Mouse (Mus musculus) c-Kit-positive CD71-negative TER-119-negative erythroid progenitor cells, embryonic 14.5 days (primary cell): ENCODE results near the gene Nxn.

ENCODE experiments used
- DNase-seq: peaks from one replicate; pipeline ENCODE4 v3.0.0-alpha.2; 2013; ENCODE audit warnings: low read depth

Gene Nxn

DNA sequence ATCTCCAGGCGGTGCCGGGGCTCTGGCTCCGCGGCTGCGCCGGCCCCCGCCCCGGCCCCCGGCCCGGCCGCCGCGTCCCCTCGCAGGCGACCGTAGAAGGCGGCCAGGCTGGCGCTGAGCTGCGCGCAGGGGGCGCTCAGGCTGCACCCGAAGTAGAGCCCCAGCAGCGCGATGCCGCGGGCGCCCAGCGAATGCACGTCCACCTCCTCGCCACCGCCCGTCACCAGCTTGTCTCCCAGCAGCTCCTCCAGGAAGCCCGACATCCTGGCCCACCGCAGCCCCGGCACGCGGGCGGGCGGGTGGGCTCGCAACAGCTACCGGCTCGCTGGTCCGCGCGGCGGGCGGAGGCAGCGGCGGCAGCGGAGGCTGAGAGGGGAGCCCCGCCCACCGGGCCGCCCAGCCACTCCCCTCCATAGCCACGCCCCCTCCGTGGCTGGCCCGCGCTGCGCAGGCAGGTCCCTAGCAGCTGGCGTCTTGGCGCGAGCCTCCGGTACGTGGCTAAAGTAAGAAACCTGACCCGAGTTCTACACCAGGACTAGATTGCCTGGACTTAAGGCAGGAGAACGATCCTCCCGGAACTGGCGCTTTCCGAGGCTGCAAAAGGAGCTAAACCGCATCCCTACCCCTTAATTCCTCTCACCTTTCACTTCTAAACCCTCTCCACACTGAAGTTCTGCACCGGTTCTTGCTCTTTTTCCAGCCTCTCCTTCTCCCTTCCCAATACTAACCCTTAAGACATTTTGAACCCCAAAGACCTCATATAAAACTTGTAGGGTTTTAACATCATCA lies at the start of gene Nxn:
Gene Nxn, minus strand, starts transcription at position 343 of the 789 bp plus-strand sequence.
- peak; percentile 71 for DNase-seq

DNA sequence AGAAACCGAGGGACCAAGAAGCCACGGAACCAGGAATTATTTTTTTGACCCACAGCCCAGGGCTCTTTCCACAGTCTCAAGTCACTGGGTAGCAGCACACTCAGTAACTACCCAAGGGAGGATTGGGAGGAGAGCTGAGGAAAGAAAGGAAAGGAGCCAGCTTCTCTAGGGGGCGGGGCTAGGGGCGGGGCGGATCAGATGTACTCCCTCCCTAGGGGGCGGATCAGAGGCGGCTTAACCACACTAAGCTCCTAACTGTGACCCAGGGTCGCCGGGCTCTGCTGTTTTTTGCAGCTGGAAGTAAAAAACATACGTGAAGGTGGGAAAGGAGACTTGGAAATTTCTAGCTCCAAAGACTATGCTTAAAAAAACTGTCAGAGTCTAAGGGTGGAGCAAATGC lies 47.3 kb upstream of the Nxn start:
- DNase-seq: no peak

- DNase-seq: no peak
Observed at GRCm38 (mm10) chr11:76445459-76445858, 46.5 kb upstream of the Nxn start.

DNA sequence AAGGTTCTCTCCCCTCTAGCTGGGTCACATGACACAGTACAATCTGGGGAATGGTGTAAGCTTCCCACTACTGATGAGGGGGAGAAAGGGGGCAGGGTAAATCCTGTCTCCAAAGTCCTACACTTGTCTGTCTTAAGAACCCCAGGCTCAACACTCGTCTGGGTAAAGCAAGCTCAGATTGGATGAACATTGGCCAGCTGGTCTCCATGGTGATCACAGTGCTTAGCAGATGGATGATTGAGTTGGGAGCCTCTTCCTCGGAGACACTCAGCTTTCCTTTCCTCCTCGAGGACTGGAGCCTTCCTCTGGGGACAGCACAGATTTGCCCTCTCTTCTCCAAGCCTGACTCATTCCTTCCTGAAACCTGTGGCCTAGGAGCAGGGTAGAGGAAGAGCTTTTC lies 40.7 kb upstream of the Nxn start:
- no peak for DNase-seq

DNA sequence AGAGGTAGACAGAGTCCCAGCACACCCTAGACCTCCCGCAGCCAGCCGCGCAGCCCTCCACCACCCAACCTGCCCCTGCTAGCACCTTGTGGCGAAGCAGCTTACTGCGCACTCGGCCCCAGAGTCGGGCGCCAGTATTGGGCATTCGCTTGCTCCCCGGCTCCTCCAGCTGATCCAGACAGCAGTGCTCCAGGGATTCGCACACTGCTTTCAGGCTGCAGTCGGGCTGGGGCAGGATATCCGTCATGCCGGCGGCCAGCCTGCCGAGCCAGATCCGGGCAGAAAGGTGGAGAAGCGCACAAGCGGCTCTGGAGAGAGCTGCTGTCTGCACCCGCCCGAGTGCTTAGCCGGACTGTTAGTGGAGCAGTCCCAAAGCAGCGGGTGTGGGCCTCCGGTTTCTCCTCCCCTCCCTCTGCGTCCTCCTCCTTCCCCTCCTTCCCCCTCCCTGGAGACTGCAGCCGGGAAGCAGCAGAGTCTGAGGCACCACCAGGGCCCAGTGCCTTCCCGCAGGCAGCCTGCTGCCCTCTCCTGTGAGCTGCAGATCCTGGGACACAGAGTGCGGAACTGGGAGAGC lies 38.0 kb upstream of the Nxn start:
- no peak for DNase-seq

- no peak for DNase-seq
Observed at GRCm38 (mm10) chr11:76436009-76436408, 37.1 kb upstream of the Nxn start.

- no peak for DNase-seq
Observed at GRCm38 (mm10) chr11:76429966-76430631, 31.2 kb upstream of the Nxn start.

DNA sequence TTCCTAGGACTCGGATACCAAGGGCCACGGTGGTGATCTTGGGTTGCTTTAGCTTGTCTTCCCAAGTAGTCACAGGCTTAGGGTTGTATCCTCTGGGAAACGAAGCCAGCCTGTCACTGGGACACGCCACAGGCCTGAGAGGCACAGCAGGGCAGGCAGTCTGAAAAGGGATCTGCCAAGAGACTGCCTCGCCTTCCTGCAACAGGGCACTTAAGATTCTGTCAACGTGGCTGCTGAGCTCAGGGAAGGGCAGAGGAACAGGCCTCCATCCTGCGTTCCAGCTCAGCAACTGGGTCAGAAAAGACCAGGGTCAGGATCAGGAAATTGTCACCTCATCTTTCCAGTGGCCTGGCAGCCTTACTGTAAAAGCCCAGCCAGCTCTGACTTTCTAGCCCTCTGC lies 30.6 kb upstream of the Nxn start:
- no peak for DNase-seq

- no peak for DNase-seq
Observed at GRCm38 (mm10) chr11:76429046-76429445, 30.1 kb upstream of the Nxn start.

- no peak for DNase-seq
Observed at GRCm38 (mm10) chr11:76427781-76428180, 28.8 kb upstream of the Nxn start.

DNA sequence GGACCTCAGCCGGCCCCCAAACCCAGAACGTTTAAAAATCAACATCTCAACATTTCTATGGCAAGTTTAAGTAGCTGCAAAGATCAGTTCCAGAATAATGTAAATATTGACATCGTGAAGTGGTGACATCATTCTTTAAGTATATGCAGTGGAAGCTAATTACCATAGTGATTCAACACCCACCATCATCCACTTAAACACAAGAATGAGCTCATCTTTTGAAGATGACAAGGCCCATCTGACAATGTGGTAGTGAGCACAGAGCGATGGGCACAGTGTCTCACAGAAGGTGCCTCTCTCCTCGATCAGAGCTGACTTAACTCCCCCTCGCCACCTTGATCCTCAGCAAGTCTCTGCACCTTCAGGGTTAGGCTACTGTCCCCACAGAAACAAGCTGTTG lies 26.8 kb upstream of the Nxn start:
- no peak for DNase-seq

DNA sequence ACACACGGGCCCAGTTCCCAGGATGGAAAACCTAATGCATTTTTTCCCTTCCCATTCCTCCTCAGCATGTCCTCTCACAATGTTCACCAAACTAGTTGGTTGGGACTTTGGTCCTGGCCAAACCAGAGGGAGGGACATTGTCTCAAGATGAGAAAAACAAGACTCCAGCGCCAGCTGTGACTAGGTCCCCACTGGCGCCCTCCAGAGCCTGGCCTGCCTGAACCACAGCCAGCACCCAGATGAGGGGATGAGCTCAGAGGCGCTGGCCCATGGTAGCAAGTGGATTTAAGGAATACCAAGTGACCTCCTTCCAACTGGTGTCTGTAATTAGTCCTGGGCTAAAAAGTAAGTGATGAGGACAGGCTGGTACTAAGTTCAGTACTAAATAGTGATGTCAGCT lies 22.0 kb upstream of the Nxn start:
- no peak for DNase-seq

DNA sequence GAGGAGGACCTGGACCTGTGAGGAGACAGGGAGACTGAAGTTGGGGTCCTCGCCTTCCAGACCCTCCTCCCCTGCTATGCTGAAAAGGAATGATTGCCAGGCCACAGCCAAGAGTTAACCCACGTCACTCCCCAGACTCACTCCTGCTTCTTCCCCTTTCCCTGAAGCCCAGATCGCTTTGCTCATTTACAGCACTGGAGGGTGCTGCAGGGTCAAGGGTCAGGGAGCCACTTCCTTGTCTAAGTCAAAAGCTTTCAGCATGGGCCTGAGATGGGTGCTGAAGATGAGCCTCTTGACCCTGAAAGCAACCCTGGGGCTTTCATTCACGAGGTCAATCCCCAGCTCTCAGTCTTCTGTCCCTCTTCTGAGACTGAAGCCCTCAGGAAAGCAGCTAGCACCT lies 20.2 kb upstream of the Nxn start:
- DNase-seq: no peak

DNA sequence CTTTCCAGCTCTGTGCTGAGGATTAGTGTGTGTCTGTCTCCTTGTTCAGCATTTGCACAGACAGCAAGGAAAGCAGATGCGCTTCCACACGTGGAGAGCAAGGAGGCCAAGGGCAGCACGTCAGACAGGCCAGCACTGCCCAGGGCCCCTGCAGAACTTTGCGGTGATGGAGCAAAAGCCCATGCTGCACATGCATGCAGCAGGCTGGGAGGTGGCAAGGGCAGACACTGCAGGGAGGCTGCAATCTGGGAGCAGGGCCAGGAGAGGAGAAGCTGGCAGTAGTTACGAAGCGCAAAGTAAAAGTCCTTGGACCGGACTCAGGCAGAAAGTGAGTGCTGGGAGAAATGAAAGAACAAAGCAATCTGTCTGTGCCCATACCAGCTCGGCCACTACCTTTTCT lies 19.5 kb upstream of the Nxn start:
- no peak for DNase-seq

DNA sequence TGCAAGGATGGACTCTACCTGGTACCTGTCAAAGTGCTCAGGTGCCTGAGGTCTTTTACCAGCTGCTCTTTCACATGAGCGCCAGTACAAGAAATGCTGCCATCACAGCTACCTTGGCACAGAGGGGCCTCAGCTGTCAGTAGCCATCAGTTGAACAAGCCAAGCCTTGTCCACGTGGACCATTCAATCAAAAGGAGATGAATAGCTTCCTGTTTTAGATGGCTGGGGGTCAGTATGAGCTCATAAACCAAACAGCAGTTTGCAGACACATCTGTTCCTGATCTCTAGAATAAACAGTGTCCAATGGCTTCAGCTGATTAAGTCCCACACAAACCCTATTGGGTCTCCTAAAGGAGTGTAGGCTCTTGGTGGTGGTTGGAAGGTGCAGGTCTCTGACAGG lies 17.0 kb upstream of the Nxn start:
- no peak for DNase-seq

DNA sequence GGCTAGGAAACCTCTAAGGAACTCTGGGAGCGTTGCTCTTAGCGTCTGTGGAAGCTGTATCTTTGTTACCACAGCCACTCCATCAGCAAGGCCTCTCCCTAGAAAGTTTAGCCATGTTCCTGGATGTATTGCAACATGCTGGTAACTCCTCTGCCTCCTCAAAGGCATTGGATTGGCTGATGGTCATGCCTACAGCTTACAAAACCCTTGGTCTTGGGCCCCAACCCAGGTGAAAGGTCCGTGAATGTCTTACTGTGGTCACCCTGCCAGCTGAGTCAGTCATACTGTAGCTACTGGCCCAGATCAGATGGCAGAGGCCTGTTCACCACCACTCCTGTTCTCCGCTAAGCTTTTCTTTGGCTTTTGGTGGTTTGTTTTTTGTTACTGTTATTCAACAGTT lies 16.1 kb upstream of the Nxn start:
- no peak for DNase-seq

- DNase-seq: no peak
Observed at GRCm38 (mm10) chr11:76413202-76413601, 14.3 kb upstream of the Nxn start.

DNA sequence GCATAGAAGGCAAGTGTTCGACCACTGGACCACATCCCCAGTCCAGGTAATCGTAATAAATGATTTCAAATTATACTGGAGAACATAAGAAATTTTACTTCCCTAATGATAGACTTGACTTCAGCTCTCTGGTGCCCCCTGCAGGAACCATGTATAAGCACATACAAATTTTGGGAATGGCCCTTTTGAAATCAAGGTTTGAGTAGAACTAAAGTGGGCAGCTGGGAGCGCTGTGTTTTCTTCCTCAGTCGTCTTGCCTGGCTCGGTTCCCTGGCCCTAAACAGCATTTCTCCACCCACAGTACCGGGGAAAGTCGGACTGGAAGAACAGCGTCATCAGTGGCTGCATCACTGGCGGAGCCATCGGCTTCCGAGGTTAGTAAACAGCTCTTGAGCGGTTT lies 11.9 kb upstream of the Nxn start:
- DNase-seq: no peak

DNA sequence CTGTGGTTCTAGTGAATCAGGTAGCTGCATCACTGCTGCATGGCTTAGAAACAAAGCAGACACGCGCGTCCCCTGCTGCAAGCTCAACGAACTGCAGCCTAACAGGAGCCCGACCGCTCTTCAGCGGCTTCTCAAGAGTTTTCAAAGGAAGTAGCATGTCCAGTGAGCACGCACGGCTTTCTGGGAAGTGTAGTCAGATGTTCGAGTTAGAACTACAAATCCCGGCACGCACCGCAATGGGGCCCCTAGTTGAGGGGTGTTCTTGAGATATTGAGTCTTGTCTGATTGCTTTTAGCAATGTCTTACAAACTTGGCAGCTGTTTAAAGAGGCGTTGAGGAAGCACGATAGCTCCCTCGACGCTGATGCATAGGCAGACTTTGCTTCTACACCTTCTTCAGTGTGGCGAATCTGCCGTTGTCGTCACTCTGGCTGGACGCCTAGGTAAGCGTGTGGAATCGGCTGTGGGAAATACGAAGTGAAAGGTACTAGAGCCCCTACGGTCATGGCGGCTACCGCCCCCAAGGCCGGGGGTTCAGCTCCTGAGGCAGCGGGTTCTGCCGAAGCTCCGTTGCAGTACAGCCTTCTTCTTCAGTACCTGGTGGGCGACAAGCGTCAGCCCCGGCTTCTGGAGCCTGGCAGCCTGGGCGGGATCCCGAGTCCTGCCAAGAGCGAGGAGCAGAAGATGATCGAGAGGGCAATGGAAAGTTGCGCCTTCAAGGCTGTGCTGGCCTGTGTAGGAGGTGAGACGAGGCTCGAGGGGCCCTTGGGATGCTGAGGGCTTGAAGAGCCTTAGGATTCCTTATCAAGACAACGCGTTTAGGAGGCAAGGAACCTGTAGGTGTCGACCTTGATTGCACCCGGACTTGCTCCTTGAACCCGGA lies 8.0 kb upstream of the Nxn start, which contains the start of gene Timm22:
Gene Timm22, plus strand, starts transcription at position 251 of the 882 bp plus-strand sequence.
- peak; percentile 95 for DNase-seq

DNA sequence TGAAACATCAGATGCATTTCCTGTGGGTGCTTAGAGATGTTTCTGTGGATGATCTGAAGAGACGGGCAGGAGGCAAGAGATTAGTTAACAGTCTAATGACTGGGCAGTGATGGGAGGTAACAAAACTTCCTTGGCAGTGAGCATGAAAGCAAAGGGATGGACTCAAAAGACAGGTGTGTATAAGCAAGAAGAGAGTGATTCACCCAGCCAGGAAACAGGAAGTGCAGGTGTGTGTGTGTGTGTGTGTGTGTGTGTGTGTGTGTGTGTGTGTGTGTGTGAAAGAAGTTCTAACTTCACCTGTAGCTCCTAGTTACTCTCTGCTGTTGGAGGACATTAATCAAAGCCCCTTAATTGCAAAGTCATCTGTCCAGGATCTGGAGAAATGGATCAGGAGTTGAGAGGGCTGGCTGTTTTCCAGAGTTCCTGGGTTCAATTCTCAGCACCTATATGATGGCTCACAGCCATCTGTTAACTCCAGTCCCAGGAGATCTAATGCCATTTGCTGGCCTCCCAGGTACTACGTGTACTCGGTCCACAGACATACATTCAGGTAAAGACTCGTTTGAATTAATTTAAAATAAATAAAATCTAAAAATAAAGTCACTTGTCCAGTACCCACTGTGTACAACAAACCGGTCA lies 6.8 kb upstream of the Nxn start:
- no peak for DNase-seq

GRCm38 (mm10) chr11:76405113-76405512 lies 6.2 kb upstream of the Nxn start:
- DNase-seq: no peak

- DNase-seq: no peak
Observed at GRCm38 (mm10) chr11:76401398-76401797, 2.5 kb upstream of the Nxn start.
